Mouse (Mus musculus): Measurements from ENCODE around the gene Crispld2.

DNA sequence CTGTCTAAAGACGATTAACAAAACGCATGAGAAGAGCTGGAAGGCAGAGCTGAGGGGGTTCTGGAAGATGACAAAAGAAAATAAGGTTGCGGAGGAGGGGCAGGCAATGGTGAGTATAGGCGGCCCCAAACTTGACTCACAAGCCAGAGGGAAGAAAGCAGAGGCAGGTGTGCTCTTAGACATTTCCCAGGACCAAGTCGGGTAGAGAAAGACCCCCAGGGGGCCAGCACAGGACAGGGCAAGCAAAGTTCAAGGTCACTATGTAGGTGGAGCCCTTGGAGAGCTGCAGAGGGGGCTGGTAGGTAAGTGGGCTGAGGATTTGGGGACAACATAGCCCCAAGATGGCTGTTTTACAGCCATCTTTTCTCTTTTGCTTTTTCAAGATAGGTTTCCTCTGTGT lies 87.1 kb downstream of the Crispld2 start:
- TF ChIP-seq CTCF (IDR thresholded peaks at IDR 0.05; ENCODE audit: low read depth, low read length) = no peak
- no peak for TF ChIP-seq POLR2AphosphoS5 (IDR thresholded peaks at IDR 0.05; ENCODE audit: insufficient replicate concordance, low read depth, low read length)
- no peak for TF ChIP-seq GATA1 (IDR thresholded peaks at IDR 0.05; ENCODE audit: borderline replicate concordance, low read length)
- no peak for TF ChIP-seq TAL1 (conservative IDR thresholded peaks at IDR 0.05; ENCODE audit: low read depth, low read length)
